Mouse (Mus musculus): ENCODE data around the gene Fam98c. TPM values are rescaled to one million over a fixed set of nuclear protein-coding genes. Genes with fewer than 3 reads are reported as not detected.

Fam98c gene
- polyA plus RNA-seq, 1 experiment: 76.2 TPM

- Histone ChIP-seq H3K4me1 (ENCODE audit: control insufficient read depth, insufficient read depth, low read length) (peaks cover 11% of the 10 kb centered on the region; the same call in 1 of the 2 replicates), H3K27ac (ENCODE audit: insufficient read depth, low read length) (no peak overlapping the region), H3K4me3 (replicated peaks; ENCODE audit: insufficient read depth, low read depth, low read length) (peak overlapping the region; percentile 90), H3K27me3 (ENCODE audit: control insufficient read depth, insufficient read depth, low read length) (no peaks in the 10 kb centered on the region)
- 9% methylated on average over 10 of the region's 10 CpGs for WGBS
- DNase-seq: no peak
- no peak for TF ChIP-seq CTCF (IDR thresholded peaks at IDR 0.05; ENCODE audit: borderline replicate concordance, insufficient read depth, low read depth, low read length)
- TF ChIP-seq POLR2A (IDR thresholded peaks at IDR 0.05; ENCODE audit: borderline replicate concordance, insufficient read depth, low read length): no peak
These were observed 12.2 kb upstream of the Fam98c start for GRCm38 (mm10) chr7:29168121-29168695.

GRCm38 (mm10) chr7:29167656-29168055 lies 11.6 kb upstream of the Fam98c start:
- DNase-seq: no peak
- Histone ChIP-seq H3K4me1 (ENCODE audit: control insufficient read depth, insufficient read depth, low read length) (peaks cover 11% of the 10 kb centered on the region; the same call in 1 of the 2 replicates), H3K27me3 (ENCODE audit: control insufficient read depth, insufficient read depth, low read length) (no peaks in the 10 kb centered on the region), H3K27ac (ENCODE audit: insufficient read depth, low read length) (no peak overlapping the region), H3K4me3 (replicated peaks; ENCODE audit: insufficient read depth, low read depth, low read length) (no peak overlapping the region)
- TF ChIP-seq CTCF (IDR thresholded peaks at IDR 0.05; ENCODE audit: borderline replicate concordance, insufficient read depth, low read depth, low read length) (no peak), POLR2A (IDR thresholded peaks at IDR 0.05; ENCODE audit: borderline replicate concordance, insufficient read depth, low read length) (no peak)
- 38% methylated on average over 19 of the region's 19 CpGs for WGBS

DNA sequence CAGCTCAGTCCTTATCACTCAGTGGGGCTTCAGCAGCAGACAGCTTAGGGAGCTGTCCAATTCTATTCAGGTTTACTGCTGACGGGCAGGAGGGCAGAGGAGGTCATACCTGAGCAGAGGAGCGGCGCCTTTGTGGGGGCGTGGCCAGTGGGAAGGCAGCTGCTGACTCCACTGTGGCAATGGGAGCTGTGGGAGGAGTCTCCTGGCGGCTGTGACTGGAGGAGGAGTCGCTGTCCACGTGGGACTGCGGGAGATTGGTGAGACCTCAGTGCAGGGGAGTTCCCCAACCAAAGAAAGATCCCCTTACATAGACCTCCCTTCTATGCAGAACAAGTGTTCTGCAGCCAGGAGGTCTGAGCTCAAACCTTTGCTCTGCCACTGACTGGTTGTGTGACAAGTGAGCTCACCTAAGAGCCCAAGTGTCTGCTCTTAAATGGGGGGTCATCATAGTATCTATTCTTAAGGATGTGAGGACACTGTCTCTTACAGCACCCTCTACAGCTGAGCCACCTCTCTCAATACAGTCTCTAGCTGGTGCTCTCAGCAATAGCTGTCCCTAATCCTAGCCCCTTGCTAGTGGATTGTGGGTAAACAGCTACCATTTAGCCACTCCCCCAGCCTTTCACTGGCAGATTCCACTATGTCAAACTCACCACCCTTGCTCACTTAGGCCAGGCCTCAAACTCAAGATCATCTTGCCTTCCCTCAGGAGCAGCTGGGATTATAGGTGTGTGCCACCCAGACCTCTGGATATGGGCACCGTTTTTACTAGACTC lies 6.9 kb upstream of the Fam98c start:
- WGBS: 39% methylated on average over 9 of the region's 9 CpGs
- Histone ChIP-seq H3K27me3 (ENCODE audit: control insufficient read depth, insufficient read depth, low read length) (no peaks in the 10 kb centered on the region), H3K27ac (ENCODE audit: insufficient read depth, low read length) (no peak overlapping the region), H3K4me1 (ENCODE audit: control insufficient read depth, insufficient read depth, low read length) (no peaks in the 10 kb centered on the region), H3K4me3 (replicated peaks; ENCODE audit: insufficient read depth, low read depth, low read length) (no peak overlapping the region)
- TF ChIP-seq CTCF (IDR thresholded peaks at IDR 0.05; ENCODE audit: borderline replicate concordance, insufficient read depth, low read depth, low read length) (no peak), POLR2A (IDR thresholded peaks at IDR 0.05; ENCODE audit: borderline replicate concordance, insufficient read depth, low read length) (no peak)
- no peak for DNase-seq

GRCm38 (mm10) chr7:29162294-29162693 lies 6.3 kb upstream of the Fam98c start:
- H3K27me3 ChIP-seq (ENCODE audit: control insufficient read depth, insufficient read depth, low read length): no peaks in the 10 kb centered on the region
- no peak for TF ChIP-seq POLR2A (IDR thresholded peaks at IDR 0.05; ENCODE audit: borderline replicate concordance, insufficient read depth, low read length)
- no peak for TF ChIP-seq CTCF (IDR thresholded peaks at IDR 0.05; ENCODE audit: borderline replicate concordance, insufficient read depth, low read depth, low read length)
- WGBS: 85% methylated on average over 5 of the region's 5 CpGs
- H3K4me3 ChIP-seq (replicated peaks; ENCODE audit: insufficient read depth, low read depth, low read length): no peak overlapping the region
- H3K4me1 ChIP-seq (ENCODE audit: control insufficient read depth, insufficient read depth, low read length): no peaks in the 10 kb centered on the region
- no peak for DNase-seq
- H3K27ac ChIP-seq (ENCODE audit: insufficient read depth, low read length): no peak overlapping the region

DNA sequence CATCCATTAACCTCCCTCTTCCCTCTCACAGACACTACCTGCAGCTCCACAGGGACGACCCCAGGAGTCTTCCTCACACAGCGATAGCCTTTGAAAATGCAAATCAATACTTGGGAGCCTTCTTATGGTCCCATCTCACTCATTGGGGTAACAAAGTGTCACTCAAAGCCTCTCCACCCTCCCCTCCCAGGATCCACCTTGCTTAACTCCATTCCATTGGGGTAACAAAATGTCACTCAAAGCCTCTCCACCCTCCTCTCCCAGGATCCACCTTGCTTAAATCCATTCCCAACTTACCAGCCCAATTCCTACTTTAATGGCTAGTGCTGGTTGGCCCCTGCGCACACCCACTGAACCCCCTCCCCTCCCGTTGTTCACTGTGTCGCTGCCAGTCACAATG lies 2.2 kb upstream of the Fam98c start:
- Histone ChIP-seq H3K4me1 (ENCODE audit: control insufficient read depth, insufficient read depth, low read length) (peaks cover 10% of the 10 kb centered on the region), H3K4me3 (replicated peaks; ENCODE audit: insufficient read depth, low read depth, low read length) (no peak overlapping the region), H3K27ac (ENCODE audit: insufficient read depth, low read length) (no peak overlapping the region), H3K27me3 (ENCODE audit: control insufficient read depth, insufficient read depth, low read length) (no peaks in the 10 kb centered on the region)
- TF ChIP-seq POLR2A (IDR thresholded peaks at IDR 0.05; ENCODE audit: borderline replicate concordance, insufficient read depth, low read length) (no peak), CTCF (IDR thresholded peaks at IDR 0.05; ENCODE audit: borderline replicate concordance, insufficient read depth, low read depth, low read length) (no peak)
- 2% methylated on average over 5 of the region's 5 CpGs for WGBS
- peak in 1 of 2 experiments; percentile 4 for DNase-seq

DNA sequence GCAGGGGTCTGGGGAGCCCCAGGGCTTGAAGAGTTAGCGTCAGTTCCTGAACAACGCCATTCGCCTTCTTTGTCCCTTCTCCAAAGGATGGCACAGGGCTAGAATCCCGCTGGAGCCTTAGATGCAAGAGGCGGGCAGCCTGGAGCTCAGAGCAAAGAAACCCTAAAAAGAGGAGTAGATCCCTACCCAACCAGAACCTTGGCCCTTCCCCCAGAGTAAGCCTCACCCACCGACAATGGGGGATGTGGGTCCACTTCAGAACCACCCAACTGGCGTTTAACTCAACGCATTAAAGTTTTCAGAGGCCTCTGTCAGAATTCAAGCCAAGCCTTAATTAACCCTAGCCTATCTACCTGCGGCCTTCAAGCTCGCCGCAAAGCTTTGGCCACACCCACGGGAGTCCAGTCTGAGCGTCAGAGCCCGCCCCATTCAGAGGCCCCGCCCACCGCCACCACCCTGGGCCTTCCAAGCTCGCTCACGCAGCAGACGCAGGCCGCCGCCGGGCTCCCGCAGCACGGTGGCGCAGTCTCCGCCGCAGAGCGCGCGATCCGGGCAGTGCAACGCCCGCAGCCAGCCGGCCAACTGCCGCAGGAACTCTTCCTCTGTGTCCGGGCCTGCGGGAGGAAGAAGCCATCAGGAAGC lies 717 bp downstream of the Fam98c start:
- no peaks in the 10 kb centered on the region for H3K27me3 ChIP-seq (ENCODE audit: control insufficient read depth, insufficient read depth, low read length)
- TF ChIP-seq CTCF (IDR thresholded peaks at IDR 0.05; ENCODE audit: borderline replicate concordance, insufficient read depth, low read depth, low read length): no peak
- TF ChIP-seq POLR2A (IDR thresholded peaks at IDR 0.05; ENCODE audit: borderline replicate concordance, insufficient read depth, low read length): peak; percentile 75
- H3K4me3 ChIP-seq (replicated peaks; ENCODE audit: insufficient read depth, low read depth, low read length): peak overlapping the region; percentile 66
- H3K4me1 ChIP-seq (ENCODE audit: control insufficient read depth, insufficient read depth, low read length): peaks cover 10% of the 10 kb centered on the region
- peak; percentile 93 to 94 for DNase-seq
- 6% methylated on average over 37 of the region's 37 CpGs for WGBS
- H3K27ac ChIP-seq (ENCODE audit: insufficient read depth, low read length): peak overlapping the region; percentile 78

GRCm38 (mm10) chr7:29154018-29154720 lies 1.9 kb downstream of the Fam98c start:
- TF ChIP-seq CTCF (IDR thresholded peaks at IDR 0.05; ENCODE audit: borderline replicate concordance, insufficient read depth, low read depth, low read length): no peak
- no peak for TF ChIP-seq POLR2A (IDR thresholded peaks at IDR 0.05; ENCODE audit: borderline replicate concordance, insufficient read depth, low read length)
- no peak overlapping the region for H3K4me3 ChIP-seq (replicated peaks; ENCODE audit: insufficient read depth, low read depth, low read length)
- H3K4me1 ChIP-seq (ENCODE audit: control insufficient read depth, insufficient read depth, low read length): peaks cover 10% of the 10 kb centered on the region
- no peaks in the 10 kb centered on the region for H3K27me3 ChIP-seq (ENCODE audit: control insufficient read depth, insufficient read depth, low read length)
- no peak for DNase-seq
- no peak overlapping the region for H3K27ac ChIP-seq (ENCODE audit: insufficient read depth, low read length)
- WGBS: 94% methylated on average over 14 of the region's 14 CpGs

All from cerebellum, adult 2 months (tissue).